Mouse (Mus musculus): ENCODE measurements at regions not wholly inside any gene's neighbourhood (a gene's known extent, or its start where the extent isn't known, plus 50 kb on each side); places are given as distances from the start of the nearest gene placed in this dataset.

- no peak for DNase-seq
Measured at GRCm38 (mm10) chr3:52576703-52577244, 308.6 kb downstream of the Foxo1 start.

DNA sequence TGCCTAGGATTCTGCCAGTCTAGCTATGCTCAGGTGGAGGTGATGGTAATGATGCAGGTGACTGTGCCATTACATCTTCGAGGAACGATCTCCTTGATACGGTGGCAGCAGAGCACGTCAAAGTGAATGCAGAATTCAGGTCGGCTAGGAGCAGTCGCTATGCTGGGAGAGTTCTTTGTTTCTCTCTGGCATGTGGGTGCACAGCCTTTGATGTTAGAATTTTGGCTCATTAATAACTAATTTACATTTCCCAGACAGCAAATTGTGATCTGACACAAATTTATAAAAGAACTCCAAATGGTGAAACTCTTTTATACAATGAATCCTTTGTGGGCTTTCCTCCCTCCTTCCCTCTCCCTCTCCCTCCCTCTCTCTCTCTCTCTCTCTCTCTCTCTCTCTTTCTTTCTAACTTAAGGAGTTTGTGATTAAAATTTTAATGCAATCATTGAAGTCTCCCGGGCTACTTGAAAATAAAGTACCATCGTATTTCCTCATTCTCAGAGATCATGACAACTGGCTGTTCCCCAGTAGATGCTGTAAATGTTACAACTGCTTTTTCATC, 307.2 kb downstream of the Foxo1 start:
- DNase-seq: no peak

GRCm38 (mm10) chr3:52574341-52574740, 306.2 kb downstream of the Foxo1 start:
- no peak for DNase-seq

DNA sequence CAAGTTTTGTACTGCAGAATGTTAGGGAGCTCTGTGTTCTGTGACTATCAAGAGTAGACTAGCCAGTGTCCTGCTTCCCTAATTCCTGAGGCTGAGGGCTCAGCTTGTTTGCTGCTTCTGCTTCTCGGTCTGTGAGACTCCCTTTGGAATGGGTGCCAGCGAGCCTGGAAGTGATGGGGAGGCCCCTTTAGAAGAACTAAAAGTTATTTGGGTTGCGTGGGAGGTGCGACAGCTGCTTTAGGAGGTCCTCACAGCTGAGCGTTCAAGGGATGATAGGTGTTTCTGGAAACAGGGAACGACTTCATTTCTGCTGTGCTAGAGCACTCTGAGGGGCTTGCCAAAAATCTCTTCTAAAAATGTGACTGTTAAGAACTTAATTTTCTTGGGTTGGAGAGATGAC, 305.7 kb downstream of the Foxo1 start:
- no peak for DNase-seq

- no peak for DNase-seq
Measured at GRCm38 (mm10) chr3:52572514-52573485, 304.7 kb downstream of the Foxo1 start.

- DNase-seq: no peak
Measured at GRCm38 (mm10) chr3:52567606-52568372, 299.7 kb downstream of the Foxo1 start.

GRCm38 (mm10) chr3:52563595-52563994, 295.5 kb downstream of the Foxo1 start:
- DNase-seq: no peak

DNA sequence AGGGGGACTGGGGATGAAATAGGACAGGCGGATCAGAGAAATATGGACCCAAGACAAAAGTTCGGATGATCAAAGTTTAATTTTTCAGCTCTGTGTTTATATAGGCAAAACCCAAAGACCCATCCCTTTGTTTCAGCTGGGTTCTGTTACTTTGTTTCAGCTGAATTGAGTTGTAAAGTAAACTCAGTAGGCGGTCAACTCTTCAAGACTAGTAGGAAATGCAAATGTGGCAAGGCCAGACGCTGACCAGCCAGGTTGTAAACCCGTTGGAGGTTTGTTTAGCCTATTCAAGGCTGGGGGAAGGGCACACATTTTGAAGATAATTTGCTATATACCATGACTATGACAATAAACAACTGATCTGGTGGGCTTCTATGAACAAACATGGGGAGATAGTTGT, 294.7 kb downstream of the Foxo1 start:
- no peak for DNase-seq

- DNase-seq: no peak
Measured at GRCm38 (mm10) chr3:52559481-52559880, 291.3 kb downstream of the Foxo1 start.

- DNase-seq: no peak
Measured at GRCm38 (mm10) chr3:52558765-52559164, 290.6 kb downstream of the Foxo1 start.

DNA sequence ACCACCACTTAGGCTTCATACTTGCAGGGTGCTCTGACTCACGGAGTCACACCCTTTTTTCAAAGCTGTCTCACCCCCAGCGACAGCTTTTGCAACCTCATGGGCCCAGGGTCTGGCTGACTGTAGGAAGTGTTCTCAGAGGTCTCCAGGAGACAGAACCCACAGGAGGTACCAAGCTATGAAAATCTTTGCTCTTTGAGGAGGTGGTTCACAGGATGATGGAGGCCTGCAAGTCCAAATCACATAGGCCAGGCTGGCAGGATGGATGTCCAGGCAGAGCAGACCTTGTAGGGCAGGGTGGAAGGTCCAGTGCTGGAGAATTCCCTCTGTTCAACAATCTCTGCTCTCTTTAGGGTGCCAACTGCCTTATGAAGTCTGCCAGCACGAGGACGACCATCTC, 289.2 kb downstream of the Foxo1 start:
- DNase-seq: no peak

GRCm38 (mm10) chr3:52555038-52555437, 286.9 kb downstream of the Foxo1 start:
- no peak for DNase-seq

GRCm38 (mm10) chr3:52554490-52554889, 286.4 kb downstream of the Foxo1 start:
- no peak for DNase-seq

DNA sequence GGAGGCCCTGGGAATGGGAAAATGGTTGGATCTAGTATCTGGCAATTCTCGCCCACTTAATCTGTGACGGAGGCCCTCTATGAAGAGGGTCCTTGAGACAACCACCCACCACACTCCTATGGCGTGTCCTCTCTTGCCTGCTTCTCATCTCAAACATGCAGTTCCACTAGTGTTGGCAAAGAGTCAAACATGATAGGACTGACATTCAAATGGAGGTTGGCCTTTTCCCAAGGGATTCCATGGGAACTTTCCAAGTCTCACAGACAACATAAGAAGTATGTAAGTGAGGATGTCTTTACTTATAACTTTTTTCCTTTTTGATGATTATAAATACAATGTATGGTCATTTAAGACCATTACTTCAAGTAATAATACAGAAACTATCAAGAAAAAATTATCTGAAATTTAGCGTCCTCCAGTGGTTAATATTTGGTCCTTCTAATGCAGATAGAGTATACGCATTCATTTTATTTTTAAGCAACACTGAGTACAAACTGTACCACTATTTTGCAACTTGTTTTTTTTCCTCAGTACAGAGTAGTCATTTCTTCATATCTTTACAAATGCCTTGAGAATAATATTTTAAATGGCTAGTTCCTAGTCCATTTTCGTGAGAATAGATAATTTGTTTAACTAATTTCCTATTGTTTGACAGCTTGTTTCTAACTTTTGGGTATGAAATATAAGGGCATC, 280.2 kb downstream of the Foxo1 start:
- no peak for DNase-seq

GRCm38 (mm10) chr3:52546035-52546434, 277.9 kb downstream of the Foxo1 start:
- no peak for DNase-seq

GRCm38 (mm10) chr3:52543006-52543405, 274.9 kb downstream of the Foxo1 start:
- DNase-seq: no peak

DNA sequence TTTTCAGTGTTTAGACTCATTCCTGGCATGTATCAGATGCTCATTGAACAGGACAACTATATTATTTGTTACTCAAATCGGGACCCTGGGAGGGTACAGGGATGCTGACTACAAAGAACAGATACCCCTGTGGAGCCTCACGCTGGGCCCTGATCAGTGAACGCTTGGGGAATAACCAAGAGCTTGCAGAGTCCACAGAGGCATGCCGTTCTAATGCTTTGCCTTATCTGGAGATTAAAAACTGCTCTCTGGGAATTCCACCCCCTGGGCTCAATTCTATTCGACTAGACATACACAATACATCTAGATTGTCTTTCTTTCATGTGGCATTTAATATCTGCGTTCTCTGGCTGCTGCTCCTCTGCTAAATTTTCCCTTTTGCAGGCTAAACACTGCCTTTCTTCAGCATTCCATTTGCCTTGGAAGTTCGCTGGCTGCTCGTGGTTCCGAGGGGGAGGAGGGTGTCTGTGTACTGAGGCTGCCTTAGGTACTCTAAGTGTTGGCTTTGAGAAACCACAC, 272.8 kb downstream of the Foxo1 start:
- no peak for DNase-seq

- no peak for DNase-seq
Measured at GRCm38 (mm10) chr3:52539813-52540378, 271.8 kb downstream of the Foxo1 start.

GRCm38 (mm10) chr3:52538306-52538705, 270.2 kb downstream of the Foxo1 start:
- DNase-seq: no peak

GRCm38 (mm10) chr3:52537362-52537911, 269.3 kb downstream of the Foxo1 start:
- DNase-seq: no peak

DNA sequence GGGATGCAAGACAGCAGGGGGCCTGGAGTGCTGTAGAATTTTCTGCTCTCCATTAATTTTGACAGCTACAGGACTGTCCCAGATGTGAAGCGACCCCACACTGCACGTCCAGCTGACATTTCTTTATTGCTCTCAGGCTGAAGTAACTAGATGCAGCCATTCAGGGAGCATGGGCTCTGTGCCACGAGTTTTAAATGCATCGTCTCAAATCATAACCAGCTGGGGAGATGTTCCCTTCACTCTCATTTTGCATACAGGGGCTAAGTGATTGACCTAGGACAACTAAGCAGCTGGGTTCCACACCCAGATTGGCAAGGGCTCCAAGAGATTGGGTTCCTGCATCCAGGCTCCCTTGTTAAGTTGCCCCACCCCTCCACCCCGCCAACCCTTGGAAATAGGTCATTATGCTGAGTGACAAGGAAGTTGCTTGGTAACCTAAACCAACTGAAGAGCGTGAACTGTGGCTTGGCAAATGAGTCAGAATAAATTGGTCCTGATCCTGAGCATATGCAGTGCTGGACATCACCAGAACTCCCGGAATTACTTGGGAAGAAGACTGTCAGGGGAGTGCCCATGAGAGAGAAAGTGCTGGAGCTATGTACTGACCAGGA, 267.4 kb downstream of the Foxo1 start:
- DNase-seq: no peak

All from cerebellum, postnatal 36 days (tissue).